Mouse (Mus musculus) myocyte (in vitro differentiated cells): ENCODE measurements around the gene Daglb. TPM values are rescaled to one million over a fixed set of nuclear protein-coding genes. Genes with fewer than 3 reads are reported as not detected.

ENCODE experiments used
- H3K27me3 ChIP-seq: one replicate; pipeline ENCODE4 v1.6.1; 2011; ENCODE audit not compliant: control insufficient read depth, insufficient read depth, insufficient read length
- H3K36me3 ChIP-seq: one replicate; pipeline ENCODE4 v1.6.1; 2011; ENCODE audit not compliant: control insufficient read depth, insufficient read depth
- H3K4me2 ChIP-seq: one replicate; pipeline ENCODE4 v1.6.1; 2011; ENCODE audit warnings: low read depth, control low read depth
- H3K4me3 ChIP-seq: one replicate; pipeline ENCODE4 v1.5.1; 2011; ENCODE audit warnings: mild to moderate bottlenecking, control low read depth, moderate library complexity
- H3K79me2 ChIP-seq: one replicate; pipeline ENCODE4 v1.6.1; 2011; ENCODE audit not compliant: control insufficient read depth, insufficient read depth
- H3ac ChIP-seq: one replicate; pipeline ENCODE4 v1.6.1; 2011; ENCODE audit not compliant: control insufficient read depth, insufficient read length
- CEBPB ChIP-seq: IDR thresholded peaks from 2 replicates; pipeline ENCODE4 v1.6.1; 2011; ENCODE audit warnings: mild to moderate bottlenecking, moderate library complexity; ENCODE audit not compliant: poor library complexity, insufficient read depth, severe bottlenecking
- E2F4 ChIP-seq: IDR thresholded peaks from one replicate; pipeline ENCODE4 v1.6.1; 2011; ENCODE audit warnings: mild to moderate bottlenecking, control low read depth, moderate library complexity; ENCODE audit not compliant: insufficient read depth
- MAX ChIP-seq: IDR thresholded peaks from one replicate; pipeline ENCODE4 v1.6.1; 2011; ENCODE audit warnings: low read depth, mild to moderate bottlenecking, control low read depth
- MYOD1 ChIP-seq, 3 experiments: IDR thresholded peaks; one replicate each; pipeline ENCODE4 v1.6.1; 2011; ENCODE audit warnings: control low read depth in 2 of 3, low read depth in 2 of 3, mild to moderate bottlenecking in 2 of 3, moderate library complexity in 1 of 3; ENCODE audit not compliant: insufficient read length in 2 of 3, control insufficient read depth in 1 of 3
- MYOG ChIP-seq, 3 experiments: IDR thresholded peaks; one replicate each; pipeline ENCODE4 v1.6.1; 2011; ENCODE audit warnings: control low read depth in 2 of 3, low read depth in 2 of 3, mild to moderate bottlenecking in 2 of 3; ENCODE audit not compliant: insufficient read length in 2 of 3, control insufficient read depth in 1 of 3, insufficient read depth in 1 of 3
- POLR2A ChIP-seq: IDR thresholded peaks from one replicate; pipeline ENCODE4 v1.6.1; 2011; ENCODE audit warnings: low read depth, mild to moderate bottlenecking, control low read depth, moderate library complexity; ENCODE audit not compliant: insufficient read length
- POLR2AphosphoS2 ChIP-seq: IDR thresholded peaks from one replicate; pipeline ENCODE4 v1.6.1; 2011; ENCODE audit warnings: low read depth, control low read depth; ENCODE audit not compliant: insufficient read length
- REST ChIP-seq: IDR thresholded peaks from one replicate; pipeline ENCODE4 v1.6.1; 2011; ENCODE audit warnings: mild to moderate bottlenecking, control low read depth, moderate library complexity; ENCODE audit not compliant: insufficient read depth, insufficient read length
- SRF ChIP-seq: IDR thresholded peaks from one replicate; pipeline ENCODE4 v1.6.1; 2011; ENCODE audit warnings: low read depth; ENCODE audit not compliant: control insufficient read depth, insufficient read length
- TCF12 ChIP-seq: IDR thresholded peaks from one replicate; pipeline ENCODE4 v1.6.1; 2011; ENCODE audit warnings: mild to moderate bottlenecking, control low read depth; ENCODE audit not compliant: poor library complexity, insufficient read depth, severe bottlenecking
- TCF3 ChIP-seq: IDR thresholded peaks from one replicate; pipeline ENCODE4 v1.6.1; 2011; ENCODE audit warnings: low read depth, control low read depth; ENCODE audit not compliant: insufficient read length
- USF1 ChIP-seq: IDR thresholded peaks from one replicate; pipeline ENCODE4 v1.6.1; 2011; ENCODE audit warnings: low read depth, mild to moderate bottlenecking, control low read depth, moderate library complexity
- polyA plus RNA-seq: library from polyadenylated mRNA; unstranded; fragments of >200 nt; fragmentation: generic; extraction: Trizol; gene quantifications from one replicate; pipeline ENCODE4 v1.2.1, GENCODE M21; 2012; ENCODE audit warnings: missing spikeins

The Daglb gene
- polyA plus RNA-seq, 1 experiment, result 3.9 TPM

GRCm38 (mm10) chr5:143505545-143505944, 41.2 kb downstream of the Daglb start:
- Histone ChIP-seq H3K79me2 (peaks cover 26% of the 10 kb centered on the region), H3K4me3 (no peak overlapping the region), H3K36me3 (peaks cover 3% of the 10 kb centered on the region), H3ac (no peak overlapping the region), H3K4me2 (no peak overlapping the region), H3K27me3 (no peaks in the 10 kb centered on the region)
- no peak for TF ChIP-seq MYOD1 (IDR thresholded peaks at IDR 0.05; ENCODE audit: control insufficient read depth in 1 of 3, insufficient read length in 2 of 3, low read depth in 2 of 3)
- no peak for TF ChIP-seq REST
- TF ChIP-seq POLR2A, result no peak
- TF ChIP-seq POLR2AphosphoS2, result no peak

DNA sequence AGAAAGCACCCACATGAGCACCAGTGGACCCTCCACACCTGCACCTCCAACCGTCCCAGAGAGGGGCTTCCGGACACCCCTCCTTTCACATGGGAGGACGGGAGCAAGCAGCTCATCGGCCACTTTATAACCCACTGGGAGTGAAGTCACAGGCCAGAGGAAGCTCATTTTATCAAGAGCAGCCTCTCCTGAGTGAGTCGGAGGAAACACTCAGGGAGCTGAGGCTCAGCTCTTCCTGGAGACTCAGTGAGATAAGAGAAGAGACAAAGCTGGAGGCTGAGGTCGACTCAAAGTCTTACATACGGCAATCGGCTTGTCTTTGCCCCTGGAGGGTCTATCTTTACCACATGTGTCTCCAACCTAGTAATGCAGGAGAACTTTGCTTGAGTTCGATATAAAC, 44.9 kb downstream of the Daglb start:
- Histone ChIP-seq H3K36me3 (peaks cover 27% of the 10 kb centered on the region), H3K27me3 (no peaks in the 10 kb centered on the region), H3ac (no peak overlapping the region), H3K4me2 (no peak overlapping the region), H3K79me2 (peaks cover 63% of the 10 kb centered on the region), H3K4me3 (no peak overlapping the region)
- TF ChIP-seq REST (no peak), TCF3 (no peak), POLR2AphosphoS2 (no peak), SRF (no peak), POLR2A (no peak), MYOG (IDR thresholded peaks at IDR 0.05; ENCODE audit: control insufficient read depth in 1 of 3, insufficient read depth in 1 of 3, insufficient read length in 2 of 3, low read depth in 2 of 3) (no peak), MAX (no peak), E2F4 (no peak), TCF12 (no peak), USF1 (no peak), CEBPB (no peak), MYOD1 (IDR thresholded peaks at IDR 0.05; ENCODE audit: control insufficient read depth in 1 of 3, insufficient read length in 2 of 3, low read depth in 2 of 3) (no peak)

GRCm38 (mm10) chr5:143509737-143510136, 45.4 kb downstream of the Daglb start:
- Histone ChIP-seq H3K4me2 (no peak overlapping the region), H3K4me3 (no peak overlapping the region), H3ac (no peak overlapping the region), H3K36me3 (peaks cover 31% of the 10 kb centered on the region), H3K79me2 (peaks cover 68% of the 10 kb centered on the region), H3K27me3 (no peaks in the 10 kb centered on the region)
- TF ChIP-seq CEBPB (no peak), MAX (no peak), POLR2A (no peak)

GRCm38 (mm10) chr5:143511577-143511976, 47.2 kb downstream of the Daglb start:
- TF ChIP-seq TCF12, result no peak
- no peak for TF ChIP-seq CEBPB
- TF ChIP-seq USF1, result no peak
- TF ChIP-seq REST, result no peak
- no peak for TF ChIP-seq MYOD1 (IDR thresholded peaks at IDR 0.05; ENCODE audit: control insufficient read depth in 1 of 3, insufficient read length in 2 of 3, low read depth in 2 of 3)
- TF ChIP-seq SRF, result no peak
- no peak for TF ChIP-seq MYOG (IDR thresholded peaks at IDR 0.05; ENCODE audit: control insufficient read depth in 1 of 3, insufficient read depth in 1 of 3, insufficient read length in 2 of 3, low read depth in 2 of 3)
- no peak for TF ChIP-seq POLR2AphosphoS2
- TF ChIP-seq POLR2A, result no peak
- no peak for TF ChIP-seq TCF3
- no peak for TF ChIP-seq E2F4
- TF ChIP-seq MAX, result no peak
- Histone ChIP-seq H3K79me2 (peaks cover 86% of the 10 kb centered on the region), H3K27me3 (no peaks in the 10 kb centered on the region), H3K4me3 (no peak overlapping the region), H3K36me3 (peaks cover 41% of the 10 kb centered on the region), H3K4me2 (no peak overlapping the region), H3ac (no peak overlapping the region)

DNA sequence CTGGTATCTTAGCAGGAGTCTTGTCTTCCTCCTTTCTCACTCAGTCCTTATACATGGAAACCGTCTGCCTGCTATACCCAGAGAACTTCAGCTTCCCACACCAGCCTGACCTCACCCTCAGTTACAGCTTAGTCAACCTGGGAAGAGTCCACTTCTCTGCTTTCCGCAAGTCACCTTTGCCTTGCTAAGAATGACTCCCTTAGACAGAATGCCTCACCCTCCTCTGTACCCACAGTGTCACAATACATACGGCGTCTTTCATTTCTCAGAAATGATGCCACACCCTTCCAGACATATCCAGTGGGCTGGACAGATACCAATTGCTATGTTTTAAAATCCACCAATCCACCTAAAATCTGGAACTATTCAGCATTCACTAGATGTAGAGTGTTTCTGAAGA, 47.9 kb downstream of the Daglb start:
- Histone ChIP-seq H3K79me2 (peaks cover 93% of the 10 kb centered on the region), H3K4me2 (no peak overlapping the region), H3ac (no peak overlapping the region), H3K36me3 (peaks cover 41% of the 10 kb centered on the region), H3K27me3 (no peaks in the 10 kb centered on the region), H3K4me3 (no peak overlapping the region)
- TF ChIP-seq TCF3, result no peak

- H3K36me3 ChIP-seq, result peaks cover 41% of the 10 kb centered on the region
- H3ac ChIP-seq, result no peak overlapping the region
- H3K79me2 ChIP-seq, result peaks cover 97% of the 10 kb centered on the region
- no peak overlapping the region for H3K4me2 ChIP-seq
- H3K4me3 ChIP-seq, result no peak overlapping the region
- TF ChIP-seq MYOG (IDR thresholded peaks at IDR 0.05; ENCODE audit: control insufficient read depth in 1 of 3, insufficient read depth in 1 of 3, insufficient read length in 2 of 3, low read depth in 2 of 3) (no peak), REST (no peak), POLR2A (no peak), USF1 (no peak), TCF12 (no peak), SRF (no peak), MYOD1 (IDR thresholded peaks at IDR 0.05; ENCODE audit: control insufficient read depth in 1 of 3, insufficient read length in 2 of 3, low read depth in 2 of 3) (no peak), MAX (no peak), POLR2AphosphoS2 (no peak), TCF3 (no peak), CEBPB (no peak), E2F4 (no peak)
- no peaks in the 10 kb centered on the region for H3K27me3 ChIP-seq
Measured at GRCm38 (mm10) chr5:143514878-143515277, 50.5 kb downstream of the Daglb start.
